Mouse (Mus musculus): ENCODE data around the gene Dennd1a.

- TF ChIP-seq CTCF (conservative IDR thresholded peaks at IDR 0.05; ENCODE audit: low read length) (no peak), NANOG (IDR thresholded peaks at IDR 0.05; ENCODE audit: borderline replicate concordance, low read length) (no peak), POU5F1 (IDR thresholded peaks at IDR 0.05; ENCODE audit: borderline replicate concordance, low read length) (no peak)
Observed at GRCm38 (mm10) chr2:38115000-38115399, 172.2 kb downstream of the Dennd1a start.
